Mouse (Mus musculus) liver, embryonic 14.5 days (tissue): ENCODE results near the gene L1td1.

Experiments used
- CTCF ChIP-seq: IDR thresholded peaks from 2 replicates; pipeline ENCODE4 v1.5.1; 2016; ENCODE audit warnings: antibody characterized with exemption, low read depth, control low read depth
- EP300 ChIP-seq: IDR thresholded peaks from 2 replicates; pipeline ENCODE4 v1.6.1; 2016; ENCODE audit warnings: antibody characterized with exemption, low read depth

DNA sequence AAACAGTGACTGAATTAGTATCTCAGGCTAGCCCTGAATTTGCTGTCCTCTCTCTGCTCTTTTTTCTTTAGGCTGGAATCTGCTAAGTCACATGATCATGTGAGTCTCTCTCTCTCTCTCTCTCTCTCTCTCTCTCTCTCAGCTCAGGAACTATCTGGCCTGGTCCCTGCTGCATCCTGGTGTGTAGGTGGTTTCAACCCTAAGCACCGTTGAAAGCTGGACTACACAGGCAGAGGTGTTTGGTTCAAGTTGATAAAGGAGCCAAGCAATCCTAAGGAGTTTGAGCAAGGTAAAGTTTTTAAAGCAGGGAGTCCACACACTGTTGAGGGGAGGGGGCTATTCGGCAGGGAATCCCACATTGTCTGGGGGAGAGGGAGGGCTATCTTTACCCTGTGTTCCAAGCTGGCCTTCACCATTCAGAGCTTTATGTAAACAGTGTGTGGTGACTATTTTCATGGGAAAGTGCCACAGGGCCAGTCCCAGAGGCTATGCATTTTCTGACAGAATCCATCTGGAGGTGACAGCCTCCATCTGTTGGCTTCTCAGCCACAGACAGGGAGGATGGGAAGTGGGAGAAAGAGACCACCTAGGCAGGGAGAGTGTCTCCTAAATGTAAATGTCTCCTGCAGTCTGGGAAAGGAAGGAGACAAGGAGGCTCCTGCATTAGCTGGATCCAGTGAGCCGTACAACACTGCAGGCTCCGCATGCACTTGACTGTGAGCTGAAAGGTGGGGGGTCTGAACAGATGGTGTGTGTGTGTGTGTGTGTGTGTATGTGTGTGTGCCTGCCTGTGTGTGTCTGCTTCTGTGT is 31.7 kb downstream of the L1td1 start:
- TF ChIP-seq CTCF: no peak
- no peak for TF ChIP-seq EP300
